Mouse (Mus musculus): ENCODE results near the gene Gng4. TPM values are rescaled to one million over a fixed set of nuclear protein-coding genes. Genes with fewer than 3 reads are reported as not detected.

Gene Gng4
- 1 to 10 TPM in 1 of 2 experiments, not detected in 1; 1.9 TPM for total RNA-seq (2023)

GRCm38 (mm10) chr13:13783894-13784419, at the start of gene Gng4:
Gene Gng4, plus strand, starts transcription at chr13:13784059.

Other genes with a start within 250 kb of the Gng4 start
- gene Lyst, start 193.7 kb upstream of the Gng4 start, total RNA-seq (2023) = 100 to 1,000 TPM; 525 to 592 TPM
- 10 to 100 TPM; 12.7 to 13.9 TPM for gene B3galnt2, start 170.4 kb downstream of the Gng4 start, total RNA-seq (2023)

Data from neutrophil, adult 59 days (primary cell).